Mouse (Mus musculus) midbrain, embryonic 10.5 days (tissue): ENCODE data around the gene Msh4. TPM values are rescaled to one million over a fixed set of nuclear protein-coding genes. Genes with fewer than 3 reads are reported as not detected.
"Not testable (repeated sequence)": the region's sequence is repeated elsewhere in the genome, so short reads cannot be mapped to it uniquely, and the experiment has no call there.

Source experiments
- DNase-seq: peaks from one replicate; pipeline ENCODE4 v3.0.0-alpha.2; 2017; ENCODE audit warnings: low spot score
- H3K27ac ChIP-seq: fragments of 300-500 bp; sonication (generic); replicated peaks from 2 replicates; pipeline ENCODE4 v1.5.1; 2016; ENCODE audit warnings: mild to moderate bottlenecking
- H3K27me3 ChIP-seq: fragments of 300-500 bp; sonication (generic); 2 replicates; pipeline ENCODE4 v1.6.1; 2016; ENCODE audit warnings: low read depth, mild to moderate bottlenecking; ENCODE audit not compliant: poor library complexity, severe bottlenecking
- H3K36me3 ChIP-seq: fragments of 300-500 bp; sonication (generic); 2 replicates; pipeline ENCODE4 v1.6.1; 2016; ENCODE audit warnings: mild to moderate bottlenecking, moderate library complexity
- H3K4me1 ChIP-seq: fragments of 300-500 bp; sonication (generic); 2 replicates; pipeline ENCODE4 v1.6.1; 2016
- H3K4me3 ChIP-seq: fragments of 300-500 bp; sonication (generic); 2 replicates; pipeline ENCODE4 v1.5.1; 2016; ENCODE audit warnings: mild to moderate bottlenecking, moderate library complexity
- H3K9me3 ChIP-seq: fragments of 300-500 bp; sonication (generic); replicated peaks from 2 replicates; pipeline ENCODE4 v1.6.1; 2016; ENCODE audit warnings: mild to moderate bottlenecking
- WGBS: fragments of 180-500 bp; shearing (Covaris S2); methylation state at CpG from one replicate; pipeline ENCODE4 v1.1.7; 2016; 5-methylcytosine and 5-hydroxymethylcytosine counted together
- polyA plus RNA-seq: library from polyadenylated mRNA; unstranded; fragments of >200 nt; fragmentation: Nextera tagmentation; extraction: Ambion mirVana; gene quantifications from 2 replicates; pipeline ENCODE4 v1.2.1, GENCODE M21; 2016

The Msh4 gene
- polyA plus RNA-seq, 1 experiment from 2014 or later: 0.07 TPM

DNA sequence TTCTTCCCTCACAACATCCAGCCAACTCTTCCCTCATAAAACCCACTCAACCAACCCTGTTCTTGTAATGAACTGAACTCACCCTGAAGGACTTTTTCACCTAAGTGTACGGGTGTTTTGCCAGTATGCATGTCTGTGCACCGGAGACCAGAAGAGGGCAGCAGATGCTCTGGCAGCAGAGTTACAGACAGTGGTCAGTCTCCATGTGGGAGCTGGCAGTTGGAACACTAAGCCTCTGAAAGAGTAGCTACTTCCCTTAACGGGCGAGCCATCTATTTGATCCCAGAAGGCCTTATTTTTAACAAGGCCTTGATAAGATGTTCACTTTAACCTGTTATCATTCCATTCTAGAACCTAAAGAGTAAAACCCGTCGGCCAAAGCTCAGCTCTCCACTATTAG is 1.4 kb downstream of the Msh4 start:
- no peaks in the 10 kb centered on the region for H3K27me3 ChIP-seq
- H3K9me3 ChIP-seq: no peaks in the 10 kb centered on the region
- peak; percentile 58 for DNase-seq
- H3K27ac ChIP-seq: no peak overlapping the region
- 70% methylated on average over 6 of the region's 6 CpGs for WGBS
- peaks cover 14% of the 10 kb centered on the region for H3K4me1 ChIP-seq
- H3K36me3 ChIP-seq: peaks cover 66% of the 10 kb centered on the region
- no peak overlapping the region for H3K4me3 ChIP-seq

DNA sequence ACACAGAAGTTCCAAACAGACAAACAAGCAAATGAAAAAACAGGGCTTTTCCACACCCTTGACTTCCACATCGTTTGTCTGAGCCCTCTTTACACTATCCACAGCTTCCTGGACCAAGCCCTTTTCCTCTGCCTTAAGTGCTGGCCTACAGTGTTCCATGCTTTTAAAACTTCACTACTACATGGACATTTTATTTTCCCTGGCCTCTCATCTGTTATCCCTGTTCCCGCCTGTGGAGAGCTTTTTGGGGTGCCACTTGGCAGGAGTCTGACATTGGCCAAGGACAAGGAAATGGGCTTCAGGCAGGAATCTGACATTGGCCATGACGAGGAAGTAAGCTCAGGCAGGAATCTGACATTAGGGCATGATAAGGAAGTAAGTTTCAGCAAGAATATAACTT is 3.3 kb downstream of the Msh4 start:
- Histone ChIP-seq H3K27ac (no peak overlapping the region), H3K4me1 (no peaks in the 10 kb centered on the region), H3K4me3 (no peak overlapping the region), H3K27me3 (no peaks in the 10 kb centered on the region), H3K9me3 (no peaks in the 10 kb centered on the region), H3K36me3 (peaks cover 46% of the 10 kb centered on the region)
- no peak for DNase-seq
- WGBS: 71% methylated on average over 3 of the region's 3 CpGs

DNA sequence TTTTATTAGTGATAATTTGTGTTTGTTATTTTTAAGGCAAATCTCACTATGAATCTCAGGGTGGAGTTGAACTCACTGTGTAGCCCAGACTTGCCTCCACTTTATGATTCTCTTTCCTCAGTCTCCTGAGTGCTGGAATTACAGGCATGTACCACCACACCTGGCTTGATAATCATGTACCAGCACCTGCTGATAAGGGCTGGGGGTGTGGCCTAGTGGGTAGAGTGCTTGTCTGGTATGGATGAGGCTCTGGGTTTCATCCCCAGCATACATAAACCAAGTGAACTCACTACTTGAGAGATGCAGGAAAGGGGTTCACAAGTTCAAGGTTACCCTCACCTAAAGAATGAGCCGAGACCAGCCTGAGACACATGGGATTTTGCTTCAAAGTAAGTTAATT is 4.0 kb downstream of the Msh4 start:
- no peaks in the 10 kb centered on the region for H3K27me3 ChIP-seq
- no peak overlapping the region for H3K27ac ChIP-seq
- H3K4me3 ChIP-seq: no peak overlapping the region
- H3K36me3 ChIP-seq: peaks cover 39% of the 10 kb centered on the region
- 85% methylated on average over 1 of the region's 1 CpGs for WGBS
- H3K9me3 ChIP-seq: no peaks in the 10 kb centered on the region
- H3K4me1 ChIP-seq: no peaks in the 10 kb centered on the region
- no peak for DNase-seq

DNA sequence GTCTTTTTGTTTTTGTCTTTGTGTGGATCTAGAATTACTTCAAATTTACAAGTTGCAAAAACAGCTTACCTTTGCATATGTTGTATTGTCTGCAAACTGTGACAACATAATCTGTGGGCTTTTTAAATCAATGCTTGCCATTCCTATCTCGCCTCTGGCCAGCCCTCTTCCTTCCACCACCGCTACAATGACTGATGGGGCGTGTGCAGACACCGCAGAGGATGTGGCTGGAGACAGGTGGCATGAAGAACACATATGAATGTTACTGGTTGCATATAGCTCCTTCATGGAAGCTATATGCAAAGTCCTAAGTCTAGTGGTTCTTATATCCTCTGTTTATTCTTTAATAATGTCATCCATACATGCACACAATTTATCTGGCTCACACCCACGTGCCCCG is 8.7 kb downstream of the Msh4 start:
- 79% methylated on average over 6 of the region's 6 CpGs for WGBS
- Histone ChIP-seq H3K27me3 (no peaks in the 10 kb centered on the region), H3K4me3 (no peak overlapping the region), H3K4me1 (no peaks in the 10 kb centered on the region), H3K36me3 (no peaks in the 10 kb centered on the region), H3K9me3 (no peaks in the 10 kb centered on the region), H3K27ac (no peak overlapping the region)
- no peak for DNase-seq

DNA sequence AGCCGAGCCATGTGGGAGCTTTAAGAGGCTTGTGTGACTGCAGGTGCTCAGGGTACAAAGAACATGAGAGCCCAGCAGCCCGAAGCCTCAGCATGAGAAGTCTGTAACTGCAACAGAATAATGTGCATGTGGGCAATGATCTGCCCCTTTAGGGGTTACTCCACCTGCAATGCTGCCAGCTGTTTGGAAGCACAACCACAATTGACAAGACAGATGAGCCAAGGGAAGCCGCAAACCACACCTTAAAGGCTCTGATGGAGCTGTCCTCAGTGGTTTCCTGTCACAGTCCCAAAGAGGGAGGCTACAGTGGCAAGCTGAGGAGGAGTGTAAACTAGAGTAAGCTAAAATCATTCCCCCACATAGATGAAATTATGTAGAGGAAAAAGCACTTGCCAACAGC is 10.5 kb downstream of the Msh4 start:
- H3K27me3 ChIP-seq: no peaks in the 10 kb centered on the region
- H3K9me3 ChIP-seq: no peaks in the 10 kb centered on the region
- no peaks in the 10 kb centered on the region for H3K4me1 ChIP-seq
- H3K4me3 ChIP-seq: no peak overlapping the region
- WGBS: 90% methylated on average over 3 of the region's 3 CpGs
- DNase-seq: no peak
- no peak overlapping the region for H3K27ac ChIP-seq
- H3K36me3 ChIP-seq: no peaks in the 10 kb centered on the region

DNA sequence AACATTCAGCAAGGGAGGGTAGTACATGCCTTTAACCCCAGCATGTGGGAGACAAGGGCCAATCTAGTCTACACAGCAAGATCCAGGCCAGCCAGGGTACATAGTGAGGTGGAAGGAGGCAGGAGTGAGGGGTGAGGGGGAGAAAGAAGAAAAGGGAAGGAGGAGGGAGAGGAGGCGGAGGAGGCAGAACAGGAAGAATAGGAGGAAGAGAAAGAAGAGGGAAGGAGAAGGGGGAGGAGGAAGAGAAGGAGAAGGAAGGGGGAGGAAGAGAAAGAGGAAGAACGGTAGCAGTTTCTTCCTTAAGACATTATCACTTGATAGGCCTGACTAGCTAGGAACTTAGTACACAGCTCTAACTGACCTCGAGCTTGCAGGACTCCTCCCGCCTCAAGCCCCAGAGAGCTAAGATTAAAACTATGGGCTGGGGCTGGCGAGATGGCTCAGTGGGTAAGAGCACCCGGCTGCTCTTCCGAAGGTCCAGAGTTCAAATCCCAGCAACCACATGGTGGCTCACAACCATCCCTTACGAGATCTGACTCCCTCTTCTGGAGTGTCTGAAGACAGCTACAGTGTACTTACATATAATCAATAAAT is 16.7 kb downstream of the Msh4 start:
- H3K27ac ChIP-seq: no peak overlapping the region
- no peaks in the 10 kb centered on the region for H3K9me3 ChIP-seq
- WGBS: 80% methylated on average over 7 of the region's 8 CpGs
- no peaks in the 10 kb centered on the region for H3K4me1 ChIP-seq
- no peaks in the 10 kb centered on the region for H3K36me3 ChIP-seq
- H3K27me3 ChIP-seq: no peaks in the 10 kb centered on the region
- DNase-seq: no peak
- no peak overlapping the region for H3K4me3 ChIP-seq

DNA sequence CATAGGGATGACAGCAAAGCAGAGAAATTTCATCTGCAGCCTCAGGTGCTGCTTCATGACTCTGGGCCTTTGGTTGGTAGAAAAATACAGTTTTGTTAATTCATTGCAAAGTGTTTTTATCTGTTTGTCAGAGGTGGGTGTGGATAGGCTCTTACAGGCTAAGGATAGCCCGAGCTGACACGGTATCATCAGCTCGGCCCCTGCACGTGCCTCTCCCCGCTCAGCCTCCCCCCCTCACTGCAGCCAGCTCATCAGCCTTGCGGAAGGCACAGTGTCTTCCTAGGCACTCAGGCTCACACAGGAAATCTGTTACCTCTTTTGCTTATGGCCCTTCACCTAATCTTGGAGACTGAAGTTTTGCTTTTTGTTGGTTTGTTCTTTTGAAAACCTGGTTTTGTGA is 17.8 kb downstream of the Msh4 start:
- Histone ChIP-seq H3K4me3 (no peak overlapping the region), H3K4me1 (no peaks in the 10 kb centered on the region), H3K9me3 (no peaks in the 10 kb centered on the region), H3K27me3 (no peaks in the 10 kb centered on the region), H3K36me3 (no peaks in the 10 kb centered on the region), H3K27ac (no peak overlapping the region)
- DNase-seq: no peak
- WGBS: 86% methylated on average over 6 of the region's 6 CpGs

DNA sequence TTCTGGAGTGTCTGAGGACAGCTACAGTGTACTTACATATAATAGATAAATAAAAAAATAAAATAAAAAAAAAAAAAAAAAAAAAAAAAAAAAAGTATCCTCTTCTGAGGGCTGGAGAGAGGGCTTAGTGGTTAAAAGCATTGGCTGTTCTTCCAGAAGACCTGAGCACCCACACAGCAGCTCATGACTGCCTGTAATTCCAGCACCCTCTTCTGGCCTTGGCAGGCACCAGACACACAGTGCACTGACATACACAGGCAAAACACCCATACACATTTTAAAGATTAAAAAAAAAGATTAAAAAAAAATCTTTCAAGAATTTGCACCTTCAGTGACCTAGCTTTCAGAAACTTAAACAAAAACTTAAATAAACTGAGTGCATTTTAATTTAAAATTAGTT is 19.6 kb downstream of the Msh4 start:
- no peak for DNase-seq
- no peaks in the 10 kb centered on the region for H3K9me3 ChIP-seq
- no peak overlapping the region for H3K4me3 ChIP-seq
- no peaks in the 10 kb centered on the region for H3K27me3 ChIP-seq
- H3K27ac ChIP-seq: no peak overlapping the region
- H3K36me3 ChIP-seq: no peaks in the 10 kb centered on the region
- H3K4me1 ChIP-seq: no peaks in the 10 kb centered on the region

DNA sequence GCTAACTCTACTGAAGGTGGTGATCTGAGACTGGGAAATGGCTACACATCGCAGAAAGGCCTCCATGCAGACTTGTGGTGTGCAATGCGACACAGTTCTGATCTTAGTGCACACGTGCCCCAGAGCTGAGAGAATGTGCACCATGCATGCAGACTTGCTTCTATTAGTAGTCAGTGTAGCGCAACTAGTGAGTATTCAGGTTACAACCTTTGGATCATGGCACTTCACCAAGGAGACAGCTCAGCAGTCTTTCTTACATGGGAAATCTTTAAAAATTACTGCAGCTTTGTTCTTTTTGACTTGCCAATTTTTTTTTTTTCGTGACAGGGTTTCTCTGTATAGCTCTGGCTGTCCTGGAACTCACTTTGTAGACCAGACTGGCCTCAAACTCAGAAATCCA is 34.5 kb downstream of the Msh4 start:
- no peak for DNase-seq
- H3K27ac ChIP-seq: no peak overlapping the region
- no peaks in the 10 kb centered on the region for H3K27me3 ChIP-seq
- no peaks in the 10 kb centered on the region for H3K4me1 ChIP-seq
- H3K36me3 ChIP-seq: no peaks in the 10 kb centered on the region
- 89% methylated on average over 5 of the region's 5 CpGs for WGBS
- H3K9me3 ChIP-seq: no peaks in the 10 kb centered on the region
- H3K4me3 ChIP-seq: no peak overlapping the region

DNA sequence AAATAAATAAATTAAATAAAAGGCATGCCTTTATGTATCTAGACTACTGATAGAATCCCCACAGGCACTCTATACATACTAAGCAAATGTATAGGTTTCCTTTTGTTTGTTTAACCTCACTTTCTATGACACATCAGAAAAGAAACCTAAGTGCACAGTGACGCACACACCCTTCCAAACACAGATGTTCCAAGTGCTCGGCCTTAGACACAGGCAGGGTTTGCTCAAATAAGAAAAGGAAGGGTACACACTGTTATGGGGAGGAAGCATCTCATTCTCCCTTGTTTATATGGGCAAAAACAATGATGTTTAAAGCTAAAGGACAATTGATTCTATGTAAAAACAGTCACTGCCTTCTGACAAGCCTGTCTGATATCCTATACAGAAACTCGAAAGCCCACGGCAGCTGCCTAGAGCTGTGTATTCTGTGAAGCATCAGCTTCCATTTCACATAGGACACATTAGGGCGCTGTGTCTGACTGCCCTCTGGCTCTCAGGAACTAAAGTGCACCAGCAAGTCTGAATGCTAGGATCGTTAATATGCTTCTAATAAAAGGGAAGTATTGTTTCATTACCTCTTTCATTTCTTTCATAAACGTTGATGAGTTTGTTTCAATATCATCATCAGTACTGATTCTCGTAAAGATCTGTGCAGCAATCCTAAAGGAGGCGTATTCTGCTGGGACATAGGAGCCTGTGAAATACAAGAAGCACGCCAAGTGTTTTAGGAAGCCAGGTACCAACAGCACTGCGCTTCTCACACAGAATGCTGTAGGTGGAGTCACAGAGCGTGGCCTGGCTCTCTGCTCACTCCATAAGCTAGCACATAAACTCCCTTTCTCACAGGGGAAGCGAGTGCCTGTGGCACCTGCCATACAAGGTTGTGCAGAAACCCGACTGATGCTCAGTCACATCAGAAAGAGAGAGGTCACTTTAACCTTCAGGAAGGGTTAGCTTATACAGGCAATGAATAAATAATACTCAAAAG is 38.5 kb downstream of the Msh4 start:
- H3K36me3 ChIP-seq: no peaks in the 10 kb centered on the region

DNA sequence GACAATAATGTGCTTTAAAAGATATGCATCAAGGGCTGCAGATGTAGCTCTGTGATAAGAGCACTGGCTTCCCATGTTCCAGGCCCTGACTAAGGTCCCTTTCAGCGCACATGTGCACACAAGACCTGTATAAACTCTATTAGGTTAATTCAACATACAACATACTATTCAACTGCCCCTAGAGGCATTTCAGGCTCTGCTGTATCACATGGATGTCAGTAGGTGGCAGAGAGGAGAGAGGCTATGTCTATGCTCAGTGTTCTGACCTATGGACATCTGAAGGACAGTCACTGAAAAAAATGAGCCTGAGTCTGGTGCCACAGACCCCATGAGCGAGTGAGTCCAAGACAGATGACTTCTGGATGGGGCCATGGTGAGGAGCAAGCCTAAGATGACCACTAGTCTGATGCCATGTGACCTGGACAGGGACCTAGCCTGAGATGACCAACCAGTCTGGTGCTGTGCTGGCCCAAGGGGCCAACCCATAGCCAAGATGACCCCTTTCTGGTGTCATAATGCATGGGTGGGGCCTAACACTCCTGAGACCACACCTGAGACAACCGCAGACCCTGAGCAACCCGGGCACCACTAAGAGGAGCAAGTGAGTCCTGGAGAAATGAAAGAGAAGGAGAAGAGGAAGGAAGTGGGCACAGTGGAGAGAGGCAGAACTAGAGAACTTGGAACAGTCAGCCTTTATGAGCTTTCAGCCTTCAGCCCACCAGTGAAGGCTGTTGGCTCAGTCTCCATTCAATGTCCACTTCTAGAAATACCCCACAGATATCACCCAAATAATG is 41.1 kb downstream of the Msh4 start:
- Histone ChIP-seq H3K9me3 (no peaks in the 10 kb centered on the region), H3K27me3 (no peaks in the 10 kb centered on the region), H3K4me1 (no peaks in the 10 kb centered on the region), H3K27ac (no peak overlapping the region), H3K4me3 (no peak overlapping the region), H3K36me3 (no peaks in the 10 kb centered on the region)
- DNase-seq: no peak
- 88% methylated on average over 4 of the region's 4 CpGs for WGBS

More for the DNA sequence above, 38.5 kb downstream of the Msh4 start:
- 81% methylated on average over 14 of the region's 14 CpGs for WGBS
- no peaks in the 10 kb centered on the region for H3K27me3 ChIP-seq
- no peaks in the 10 kb centered on the region for H3K9me3 ChIP-seq
- H3K4me1 ChIP-seq: no peaks in the 10 kb centered on the region
- H3K4me3 ChIP-seq: no peak overlapping the region
- H3K27ac ChIP-seq: no peak overlapping the region
- no peak for DNase-seq

DNA sequence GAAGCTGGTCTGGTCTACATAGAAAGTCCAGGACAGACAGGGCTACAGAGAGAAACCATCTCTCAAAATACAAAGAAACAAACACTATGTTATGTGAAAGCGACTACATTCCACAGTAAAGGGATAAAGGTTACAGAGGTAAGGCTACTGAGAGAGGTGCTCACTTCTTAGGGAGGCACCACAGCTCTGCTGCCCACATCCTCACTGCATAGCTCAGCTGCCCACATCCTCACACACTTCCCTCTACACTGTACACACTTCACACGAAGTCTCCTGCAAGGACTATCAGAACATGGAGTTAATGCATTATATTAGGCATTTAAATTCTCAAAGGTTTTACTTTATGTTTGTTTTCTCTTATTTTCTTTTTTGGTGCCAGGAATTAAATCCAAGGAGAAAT is 42.1 kb downstream of the Msh4 start:
- Histone ChIP-seq H3K36me3 (no peaks in the 10 kb centered on the region), H3K9me3 (no peaks in the 10 kb centered on the region), H3K27me3 (no peaks in the 10 kb centered on the region), H3K4me1 (no peaks in the 10 kb centered on the region), H3K4me3 (no peak overlapping the region), H3K27ac (no peak overlapping the region)
- DNase-seq: no peak
- 80% methylated on average over 2 of the region's 2 CpGs for WGBS

DNA sequence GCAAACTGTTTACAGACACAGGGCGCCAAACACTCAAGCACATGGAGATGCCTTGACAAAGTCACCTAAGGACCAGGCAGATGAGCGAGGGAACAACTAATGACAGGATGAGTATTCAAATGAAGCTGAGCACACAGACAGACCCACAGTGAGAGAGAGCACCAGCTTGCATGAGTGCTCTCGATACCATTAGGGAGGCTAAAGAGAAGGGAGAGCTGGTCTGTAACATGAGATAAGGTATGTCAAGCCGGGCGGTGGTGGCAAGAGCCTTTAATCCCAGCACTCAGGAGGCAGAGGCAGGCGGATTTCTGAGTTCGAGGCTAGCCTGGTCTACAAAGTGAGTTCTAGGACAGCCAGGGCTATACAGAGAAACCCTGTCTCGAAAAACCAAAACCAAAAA is 45.5 kb downstream of the Msh4 start:
- not testable (repeated sequence) for DNase-seq, H3K27ac ChIP-seq
- WGBS: 87% methylated on average over 8 of the region's 8 CpGs

More for the DNA sequence above, 45.5 kb downstream of the Msh4 start:
- H3K36me3 ChIP-seq, H3K27me3 ChIP-seq, H3K4me3 ChIP-seq, H3K9me3 ChIP-seq, H3K4me1 ChIP-seq: not testable (repeated sequence)
